Mouse (Mus musculus) adrenal gland (tissue): Measurements from ENCODE around the gene Prdm16.

ENCODE experiments used
- intact Hi-C: fragments of 180-260 bp; cut with DNase I; formaldehyde crosslinking; loops from one replicate; pipeline ENCODE4 v1.15.1; 2025

Gene Prdm16

DNA sequence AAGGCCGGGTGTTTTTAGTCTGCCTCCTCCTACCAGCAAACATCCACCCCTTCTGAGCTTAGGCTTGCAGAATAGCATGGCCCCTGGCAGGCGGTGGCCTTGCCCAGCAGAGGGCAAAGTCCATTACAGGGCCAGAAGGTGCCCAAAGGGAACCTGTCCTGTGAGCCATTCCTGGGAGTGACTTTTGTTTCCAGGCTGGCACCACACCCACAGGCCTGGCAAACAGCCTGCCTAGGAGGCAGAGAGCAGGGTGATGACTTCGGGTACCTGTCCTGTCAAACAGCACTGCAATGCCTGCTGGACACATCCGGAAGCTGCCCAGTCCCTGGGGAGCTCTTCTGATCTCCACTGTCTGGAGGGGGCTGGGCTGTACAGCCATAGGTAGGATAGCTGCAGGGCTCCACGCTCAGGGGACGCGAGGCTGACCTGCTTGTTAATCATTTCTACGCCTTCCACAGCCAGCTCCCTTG is 342.4 kb downstream of the Prdm16 start:
- intact Hi-C loops: no loop called here

DNA sequence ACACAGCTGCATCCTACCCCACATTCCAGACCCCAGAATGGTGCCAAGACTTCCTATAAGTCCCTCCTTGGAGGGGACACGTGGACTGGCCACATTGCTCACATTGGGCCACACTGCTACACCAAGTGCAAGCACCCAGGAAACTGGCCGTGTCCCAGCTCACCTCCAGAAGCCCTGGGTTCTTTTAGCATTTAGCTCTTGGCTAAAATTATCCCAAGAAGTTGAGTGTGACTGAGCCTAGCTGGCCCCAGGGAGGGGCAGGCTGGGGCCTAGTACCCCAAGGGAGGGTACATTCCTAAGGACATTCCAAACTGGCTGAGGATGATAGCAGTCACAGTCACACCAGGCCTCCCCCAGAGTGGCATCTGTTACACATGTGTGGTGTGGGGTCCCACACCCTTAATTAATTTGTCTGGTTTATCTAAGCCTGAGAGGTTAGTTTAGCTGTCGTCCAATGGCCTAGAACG is 342.9 kb downstream of the Prdm16 start:
- intact Hi-C loops: no loop called here

DNA sequence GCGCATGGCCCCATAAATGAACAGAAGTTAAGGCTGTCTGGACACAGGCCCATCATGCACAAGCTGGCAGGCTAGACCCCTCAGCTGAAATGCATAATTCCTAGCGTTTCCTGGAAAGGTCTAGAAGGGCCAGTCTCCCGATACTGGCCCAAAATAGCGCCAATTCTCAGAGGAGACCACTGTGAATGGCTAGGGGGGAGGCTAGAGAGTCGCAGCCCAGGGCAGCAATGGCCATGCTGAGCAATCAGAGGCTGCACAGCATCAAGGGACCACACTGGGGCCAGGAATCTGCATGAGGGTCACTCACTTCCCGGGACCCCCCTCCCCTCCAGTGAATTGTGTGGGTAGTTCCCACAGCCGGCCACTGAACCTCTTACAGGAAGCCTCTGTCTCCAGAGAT is 353.0 kb downstream of the Prdm16 start:
- intact Hi-C loops: no loop called here

DNA sequence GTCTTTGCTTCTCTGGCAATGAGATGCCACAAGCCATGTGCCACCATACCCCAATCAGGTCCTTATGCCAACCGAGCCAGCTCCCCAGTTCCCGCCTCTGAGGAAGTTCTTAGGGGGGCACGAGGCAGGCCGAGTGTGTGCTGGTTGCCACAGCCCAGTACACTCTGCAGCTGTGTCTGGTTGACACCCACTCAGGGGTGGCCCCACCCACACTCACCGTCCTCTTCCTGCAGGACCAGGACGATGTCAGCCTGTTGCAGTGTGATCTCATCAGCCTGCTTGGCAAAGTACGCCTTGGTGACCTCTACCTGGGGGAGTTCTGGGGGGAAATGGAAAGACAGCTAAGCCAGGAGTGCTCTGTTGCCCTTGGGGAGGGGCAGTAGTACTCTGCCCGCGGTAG is 357.2 kb downstream of the Prdm16 start:
- intact Hi-C loops: no loop called here

DNA sequence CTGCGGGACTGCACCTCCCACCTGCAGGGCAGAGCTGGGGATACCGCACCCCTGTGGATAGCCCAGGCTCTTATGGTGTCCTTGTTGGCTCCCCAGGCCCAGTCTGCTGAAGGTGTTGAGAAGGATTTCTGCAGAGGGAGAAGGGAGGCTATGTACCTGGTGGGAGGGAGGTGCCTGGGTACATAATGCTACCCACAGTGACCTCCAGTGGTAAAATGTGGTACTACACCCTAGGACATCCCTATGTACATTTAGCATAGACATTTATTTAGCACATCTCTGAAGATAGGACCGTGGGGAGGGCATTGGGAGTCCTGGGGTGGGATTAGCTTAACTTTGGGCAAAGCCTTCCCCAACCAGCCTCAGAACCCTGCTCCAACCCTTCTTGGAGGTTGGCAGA is 363.7 kb downstream of the Prdm16 start:
- intact Hi-C loops: no loop called here

DNA sequence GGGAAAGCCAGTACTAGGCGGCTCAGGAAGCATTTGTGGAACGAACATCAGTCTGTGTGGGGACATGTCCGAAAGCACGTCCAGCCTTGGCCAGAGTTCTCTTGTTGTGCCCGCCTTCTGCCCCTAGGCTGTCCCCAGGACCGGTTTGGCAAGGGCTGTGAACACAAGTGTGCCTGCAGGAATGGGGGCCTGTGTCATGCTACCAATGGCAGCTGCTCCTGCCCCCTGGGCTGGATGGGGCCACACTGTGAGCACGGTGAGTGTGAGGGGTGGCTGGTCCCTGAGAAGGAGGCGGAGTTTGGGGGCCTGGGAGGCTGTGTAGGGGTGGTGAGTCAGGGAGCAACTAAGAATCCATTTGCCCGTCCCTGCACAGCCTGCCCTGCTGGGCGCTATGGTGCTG is 367.2 kb downstream of the Prdm16 start:
- intact Hi-C loops: no loop called here

DNA sequence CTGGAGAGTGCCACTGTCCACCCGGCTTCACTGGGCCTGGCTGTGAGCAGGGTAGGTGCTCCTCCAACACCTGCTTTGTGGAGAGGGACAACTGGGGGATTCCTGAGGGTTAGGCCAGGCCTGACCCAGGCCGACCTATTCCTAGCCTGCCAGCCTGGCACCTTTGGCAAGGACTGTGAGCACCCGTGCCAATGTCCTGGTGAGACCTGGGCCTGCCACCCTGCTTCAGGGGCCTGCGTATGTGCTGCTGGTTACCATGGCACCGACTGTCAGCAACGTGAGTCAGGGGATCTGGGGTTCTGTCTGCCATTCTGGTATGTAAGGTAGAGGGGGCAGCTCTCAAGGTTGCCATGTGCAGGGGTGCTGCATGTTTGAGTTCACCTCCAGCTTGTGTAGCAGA is 369.2 kb downstream of the Prdm16 start:
- intact Hi-C loops: no loop called here
